Mouse (Mus musculus): ENCODE measurements at regions not wholly inside any gene's neighbourhood (a gene's known extent, or its start where the extent isn't known, plus 50 kb on each side); places are given as distances from the start of the nearest gene placed in this dataset.

GRCm38 (mm10) chr17:44350201-44350948, 162.0 kb downstream of the Clic5 start:
- peak; percentile 42 for DNase-seq (ENCODE audit: extremely low read depth)
- no peaks in the 10 kb centered on the region for H3K79me2 ChIP-seq (replicated peaks; ENCODE audit: control insufficient read depth, extremely low read depth, insufficient read depth, poor library complexity, severe bottlenecking)
- H3K4me2 ChIP-seq (ENCODE audit: insufficient read depth, low read depth, poor library complexity, severe bottlenecking): peak overlapping the region; percentile 59
- H3K4me1 ChIP-seq (ENCODE audit: control insufficient read depth in 1 of 2, insufficient read depth in 2 of 2): peaks cover 4 to 37% of the 10 kb centered on the region in 2 experiments; a peak in 3 of 4 replicates
- H3K27ac ChIP-seq (ENCODE audit: insufficient read depth, low read depth): no peak overlapping the region
- dilution Hi-C loops (cut with MboI; ENCODE audit: extremely low pct_ligation_motif_present, extremely low pct_unique_long_range_greater_than_20kb, low sequenced_read_pairs) (no loop called here), in situ Hi-C loops (cut with MboI; ENCODE audit: low pct_ligation_motif_present, low pct_unique_long_range_greater_than_20kb, low sequenced_read_pairs) (no loop called here)
- peaks cover 10% of the 10 kb centered on the region for H3K9me3 ChIP-seq (replicated peaks; ENCODE audit: low read length)
- H3K36me3 ChIP-seq (replicated peaks in 1 of 2; ENCODE audit: control insufficient read depth in 1 of 2, insufficient read depth in 1 of 2, low read length in 1 of 2): no peaks in the 10 kb centered on the region
- H3K4me3 ChIP-seq (replicated peaks in 1 of 3; ENCODE audit: low read depth in 2 of 3, low read length in 2 of 3, poor library complexity in 1 of 3): no peak overlapping the region
- peak; percentile 75 for TF ChIP-seq USF1 (IDR thresholded peaks at IDR 0.05; ENCODE audit: low read depth, low read length)
- TF ChIP-seq USF2 (conservative IDR thresholded peaks at IDR 0.05; ENCODE audit: low read depth, low read length): peak; percentile 78
- TF ChIP-seq NELFE (IDR thresholded peaks at IDR 0.05; ENCODE audit: low read depth, low read length): no peak
- TF ChIP-seq JUN (IDR thresholded peaks at IDR 0.05; ENCODE audit: insufficient read depth, low read depth, low read length): no peak
- peak; percentile 74 for TF ChIP-seq BHLHE40 (IDR thresholded peaks at IDR 0.05; ENCODE audit: low read depth, low read length)
- peak; percentile 65; the same call in 1 of the 2 replicates for TF ChIP-seq MXI1 (IDR thresholded peaks at IDR 0.05; ENCODE audit: low read depth, low read length)
- peak; percentile 53; the same call in 1 of the 2 replicates for TF ChIP-seq MAX (IDR thresholded peaks at IDR 0.05; ENCODE audit: low read length)
- peak; percentile 20; the same call in 1 of the 2 replicates for TF ChIP-seq SIN3A (IDR thresholded peaks at IDR 0.05; ENCODE audit: low read length)
- no peak for TF ChIP-seq HCFC1 (IDR thresholded peaks at IDR 0.05; ENCODE audit: low read depth, low read length)
- TF ChIP-seq RAD21 (IDR thresholded peaks at IDR 0.05; ENCODE audit: low read depth, low read length): no peak
- peaks cover 66% of the 10 kb centered on the region for H3K27me3 ChIP-seq (replicated peaks)
- no peak overlapping the region for H3K9ac ChIP-seq (ENCODE audit: insufficient read depth, low read depth)

- Histone ChIP-seq H3K9ac (ENCODE audit: insufficient read depth, low read depth) (no peak overlapping the region), H3K36me3 (replicated peaks in 1 of 2; ENCODE audit: control insufficient read depth in 1 of 2, insufficient read depth in 1 of 2, low read length in 1 of 2) (no peaks in the 10 kb centered on the region), H3K27ac (ENCODE audit: insufficient read depth, low read depth) (no peak overlapping the region), H3K4me1 (ENCODE audit: control insufficient read depth in 1 of 2, insufficient read depth in 2 of 2) (peaks cover 4 to 37% of the 10 kb centered on the region in 2 experiments; a peak in 3 of 4 replicates), H3K9me3 (replicated peaks; ENCODE audit: low read length) (peaks cover 10% of the 10 kb centered on the region), H3K4me2 (ENCODE audit: insufficient read depth, low read depth, poor library complexity, severe bottlenecking) (peak overlapping the region; percentile 59), H3K4me3 (replicated peaks in 1 of 3; ENCODE audit: low read depth in 2 of 3, low read length in 2 of 3, poor library complexity in 1 of 3) (no peak overlapping the region), H3K27me3 (replicated peaks) (peaks cover 70% of the 10 kb centered on the region), H3K79me2 (replicated peaks; ENCODE audit: control insufficient read depth, extremely low read depth, insufficient read depth, poor library complexity, severe bottlenecking) (no peaks in the 10 kb centered on the region)
- in situ Hi-C loops (cut with MboI; ENCODE audit: low pct_ligation_motif_present, low pct_unique_long_range_greater_than_20kb, low sequenced_read_pairs) (no loop called here), dilution Hi-C loops (cut with MboI; ENCODE audit: extremely low pct_ligation_motif_present, extremely low pct_unique_long_range_greater_than_20kb, low sequenced_read_pairs) (no loop called here)
- DNase-seq (ENCODE audit: extremely low read depth): no peak
- TF ChIP-seq ZNF384 (IDR thresholded peaks at IDR 0.05; ENCODE audit: low read depth, low read length) (no peak), USF1 (IDR thresholded peaks at IDR 0.05; ENCODE audit: low read depth, low read length) (no peak), KAT2A (IDR thresholded peaks at IDR 0.05; ENCODE audit: insufficient replicate concordance, low read length) (no peak), CHD2 (IDR thresholded peaks at IDR 0.05; ENCODE audit: low read length) (no peak), ELF1 (IDR thresholded peaks at IDR 0.05; ENCODE audit: low read depth, low read length) (no peak), SMC3 (IDR thresholded peaks at IDR 0.05; ENCODE audit: low read depth, low read length) (no peak), MYC (IDR thresholded peaks at IDR 0.05; ENCODE audit: low read depth, low read length) (no peak), E2F4 (IDR thresholded peaks at IDR 0.05; ENCODE audit: insufficient replicate concordance, low read depth, low read length) (no peak)
These were observed 162.5 kb downstream of the Clic5 start for GRCm38 (mm10) chr17:44350949-44351244.
